Mouse (Mus musculus): ENCODE measurements at regions not wholly inside any gene's neighbourhood (a gene's known extent, or its start where the extent isn't known, plus 50 kb on each side); places are given as distances from the start of the nearest gene placed in this dataset.

GRCm38 (mm10) chr3:21638886-21639285 is 437.6 kb upstream of the Tbl1xr1 start:
- Histone ChIP-seq H3K4me2 (ENCODE audit: low read length) (no peak overlapping the region), H3K4me3 (ENCODE audit: low read depth, low read length) (no peak overlapping the region), H3K36me3 (ENCODE audit: control insufficient read depth, insufficient read depth, low read length) (no peaks in the 10 kb centered on the region), H3K4me1 (ENCODE audit: control insufficient read depth, insufficient read depth, low read length) (peaks cover 6% of the 10 kb centered on the region; the same call in 1 of the 2 replicates), H3K9ac (ENCODE audit: low read depth, low read length) (no peak overlapping the region), H3K27ac (ENCODE audit: low read length) (no peak overlapping the region; the same call in 1 of the 2 replicates), H3K9me3 (replicated peaks; ENCODE audit: control insufficient read depth, low read length, poor library complexity, severe bottlenecking) (no peaks in the 10 kb centered on the region), H3K27me3 (ENCODE audit: control insufficient read depth, insufficient read depth, low read depth, low read length) (no peaks in the 10 kb centered on the region)
- WGBS = 72% methylated on average over 5 of the region's 5 CpGs
- ATAC-seq = no peak

DNA sequence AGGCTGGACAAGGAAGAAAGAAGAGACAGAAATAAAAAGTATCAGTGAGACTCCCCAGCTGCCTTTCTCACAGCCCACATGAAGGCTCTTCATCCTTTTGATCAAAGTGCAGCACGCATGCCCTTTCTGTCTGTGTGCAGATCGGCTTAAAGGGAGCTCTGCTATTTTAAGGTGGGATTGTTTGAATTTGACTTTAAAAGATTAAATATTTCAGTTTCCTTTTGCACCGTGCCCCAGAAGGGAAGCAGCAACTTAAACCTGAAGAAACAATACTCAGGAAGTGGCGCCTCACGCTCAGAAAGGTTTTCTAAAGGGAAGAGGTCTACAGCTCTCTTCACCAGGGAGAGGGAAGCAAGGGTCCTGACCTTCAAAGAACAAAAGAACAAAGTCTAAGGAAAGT is 436.9 kb upstream of the Tbl1xr1 start:
- H3K4me1 ChIP-seq (ENCODE audit: control insufficient read depth, insufficient read depth, low read length) = 0 out of 2 replicates have a peak, but pooled peaks cover 3% of the 10 kb centered on the region
- H3K27ac ChIP-seq (ENCODE audit: low read length) = peak overlapping the region; percentile 29; the same call in 1 of the 2 replicates
- H3K4me2 ChIP-seq (ENCODE audit: low read length) = no peak overlapping the region
- H3K27me3 ChIP-seq (ENCODE audit: control insufficient read depth, insufficient read depth, low read depth, low read length) = no peaks in the 10 kb centered on the region
- H3K9me3 ChIP-seq (replicated peaks; ENCODE audit: control insufficient read depth, low read length, poor library complexity, severe bottlenecking) = no peaks in the 10 kb centered on the region
- no peak overlapping the region for H3K9ac ChIP-seq (ENCODE audit: low read depth, low read length)
- no peaks in the 10 kb centered on the region for H3K36me3 ChIP-seq (ENCODE audit: control insufficient read depth, insufficient read depth, low read length)
- no peak for ATAC-seq
- H3K4me3 ChIP-seq (ENCODE audit: low read depth, low read length) = no peak overlapping the region
- 35% methylated on average over 5 of the region's 5 CpGs for WGBS

- no peak for ATAC-seq
- Histone ChIP-seq H3K9ac (ENCODE audit: low read depth, low read length) (no peak overlapping the region), H3K4me2 (ENCODE audit: low read length) (no peak overlapping the region), H3K27me3 (ENCODE audit: control insufficient read depth, insufficient read depth, low read depth, low read length) (no peaks in the 10 kb centered on the region), H3K9me3 (replicated peaks; ENCODE audit: control insufficient read depth, low read length, poor library complexity, severe bottlenecking) (no peaks in the 10 kb centered on the region), H3K4me3 (ENCODE audit: low read depth, low read length) (no peak overlapping the region), H3K36me3 (ENCODE audit: control insufficient read depth, insufficient read depth, low read length) (no peaks in the 10 kb centered on the region), H3K4me1 (ENCODE audit: control insufficient read depth, insufficient read depth, low read length) (0 out of 2 replicates have a peak, but pooled peaks cover 3% of the 10 kb centered on the region), H3K27ac (ENCODE audit: low read length) (no peak overlapping the region)
- WGBS = 73% methylated on average over 2 of the region's 2 CpGs
Observed at GRCm38 (mm10) chr3:21644086-21644485, 432.4 kb upstream of the Tbl1xr1 start.

DNA sequence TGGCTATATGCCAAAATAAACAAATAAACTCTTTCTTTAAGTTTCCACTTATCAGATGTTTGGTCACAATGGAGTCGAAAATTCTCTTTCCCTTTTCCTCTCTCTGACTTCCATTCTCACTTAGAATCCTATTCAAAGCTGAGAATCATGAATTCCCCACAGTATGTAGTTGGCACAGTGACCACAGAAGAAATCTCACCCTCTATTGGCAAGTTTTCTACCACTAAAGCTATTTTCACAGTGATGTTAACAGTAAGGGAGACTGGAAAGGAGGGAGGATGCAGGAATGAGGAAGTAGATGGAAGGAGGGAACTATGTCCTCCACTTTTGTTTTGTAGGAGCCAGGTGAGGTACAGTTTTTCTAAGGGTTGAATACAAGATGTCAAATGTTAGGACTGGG is 431.2 kb upstream of the Tbl1xr1 start:
- no peak for ATAC-seq
- WGBS = 75% methylated on average over 1 of the region's 1 CpGs

DNA sequence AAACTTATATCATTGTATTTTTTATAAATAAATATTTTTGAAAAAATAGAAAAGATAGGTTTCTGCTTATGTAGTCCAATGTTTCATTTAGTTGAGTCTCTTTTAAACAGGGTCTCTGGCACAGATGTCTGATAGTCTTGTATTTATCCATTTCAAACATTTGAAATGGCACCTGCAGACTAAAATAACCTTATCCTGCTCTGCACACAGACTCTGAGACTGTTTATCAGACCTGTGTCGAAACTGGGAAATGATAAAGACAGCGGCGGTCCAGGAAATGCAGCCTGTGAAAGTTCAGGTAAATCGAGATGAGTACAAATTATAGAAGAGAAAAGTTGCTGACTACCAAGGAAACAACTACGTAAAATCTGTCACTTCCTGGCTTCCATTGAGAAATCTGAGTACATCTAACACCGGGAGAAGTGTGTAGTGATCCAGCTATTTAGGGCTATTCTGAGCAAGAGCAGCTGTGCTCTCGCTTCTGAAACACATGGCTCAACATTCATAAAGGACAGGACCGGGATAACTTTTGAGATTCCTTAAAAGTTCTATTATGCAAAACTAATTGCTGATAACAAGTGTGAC is 426.5 kb upstream of the Tbl1xr1 start:
- no peaks in the 10 kb centered on the region for H3K36me3 ChIP-seq (ENCODE audit: control insufficient read depth, insufficient read depth, low read length)
- ATAC-seq = no peak
- H3K9ac ChIP-seq (ENCODE audit: low read depth, low read length) = no peak overlapping the region
- WGBS = 81% methylated on average over 8 of the region's 8 CpGs
- no peak overlapping the region for H3K4me3 ChIP-seq (ENCODE audit: low read depth, low read length)
- H3K27me3 ChIP-seq (ENCODE audit: control insufficient read depth, insufficient read depth, low read depth, low read length) = no peaks in the 10 kb centered on the region
- no peaks in the 10 kb centered on the region for H3K9me3 ChIP-seq (replicated peaks; ENCODE audit: control insufficient read depth, low read length, poor library complexity, severe bottlenecking)
- no peak overlapping the region for H3K27ac ChIP-seq (ENCODE audit: low read length)
- no peaks in the 10 kb centered on the region for H3K4me1 ChIP-seq (ENCODE audit: control insufficient read depth, insufficient read depth, low read length)
- no peak overlapping the region for H3K4me2 ChIP-seq (ENCODE audit: low read length)

More for the DNA sequence above, 431.2 kb upstream of the Tbl1xr1 start:
- Histone ChIP-seq H3K4me3 (ENCODE audit: low read depth, low read length) (no peak overlapping the region), H3K27me3 (ENCODE audit: control insufficient read depth, insufficient read depth, low read depth, low read length) (no peaks in the 10 kb centered on the region), H3K4me2 (ENCODE audit: low read length) (no peak overlapping the region), H3K27ac (ENCODE audit: low read length) (no peak overlapping the region), H3K4me1 (ENCODE audit: control insufficient read depth, insufficient read depth, low read length) (no peaks in the 10 kb centered on the region), H3K9ac (ENCODE audit: low read depth, low read length) (no peak overlapping the region), H3K36me3 (ENCODE audit: control insufficient read depth, insufficient read depth, low read length) (no peaks in the 10 kb centered on the region), H3K9me3 (replicated peaks; ENCODE audit: control insufficient read depth, low read length, poor library complexity, severe bottlenecking) (no peaks in the 10 kb centered on the region)

GRCm38 (mm10) chr3:21655301-21655700 is 421.2 kb upstream of the Tbl1xr1 start:
- 89% methylated on average over 2 of the region's 2 CpGs for WGBS
- no peak overlapping the region for H3K9ac ChIP-seq (ENCODE audit: low read depth, low read length)
- H3K36me3 ChIP-seq (ENCODE audit: control insufficient read depth, insufficient read depth, low read length) = no peaks in the 10 kb centered on the region
- 0 out of 2 replicates have a peak, but pooled peaks cover 2% of the 10 kb centered on the region for H3K9me3 ChIP-seq (replicated peaks; ENCODE audit: control insufficient read depth, low read length, poor library complexity, severe bottlenecking)
- ATAC-seq = no peak
- H3K4me3 ChIP-seq (ENCODE audit: low read depth, low read length) = no peak overlapping the region
- no peaks in the 10 kb centered on the region for H3K4me1 ChIP-seq (ENCODE audit: control insufficient read depth, insufficient read depth, low read length)
- H3K4me2 ChIP-seq (ENCODE audit: low read length) = no peak overlapping the region
- H3K27ac ChIP-seq (ENCODE audit: low read length) = no peak overlapping the region
- H3K27me3 ChIP-seq (ENCODE audit: control insufficient read depth, insufficient read depth, low read depth, low read length) = no peaks in the 10 kb centered on the region

GRCm38 (mm10) chr3:21667349-21668143 is 408.9 kb upstream of the Tbl1xr1 start:
- 58% methylated on average over 5 of the region's 5 CpGs for WGBS
- ATAC-seq = 0 out of 2 replicates have a peak, but pooled peaks have one; percentile 37
- no peaks in the 10 kb centered on the region for H3K4me1 ChIP-seq (ENCODE audit: control insufficient read depth, insufficient read depth, low read length)
- H3K9ac ChIP-seq (ENCODE audit: low read depth, low read length) = no peak overlapping the region
- no peak overlapping the region for H3K4me2 ChIP-seq (ENCODE audit: low read length)
- no peaks in the 10 kb centered on the region for H3K36me3 ChIP-seq (ENCODE audit: control insufficient read depth, insufficient read depth, low read length)
- H3K9me3 ChIP-seq (replicated peaks; ENCODE audit: control insufficient read depth, low read length, poor library complexity, severe bottlenecking) = no peaks in the 10 kb centered on the region
- no peak overlapping the region for H3K27ac ChIP-seq (ENCODE audit: low read length)
- no peaks in the 10 kb centered on the region for H3K27me3 ChIP-seq (ENCODE audit: control insufficient read depth, insufficient read depth, low read depth, low read length)
- no peak overlapping the region for H3K4me3 ChIP-seq (ENCODE audit: low read depth, low read length)

DNA sequence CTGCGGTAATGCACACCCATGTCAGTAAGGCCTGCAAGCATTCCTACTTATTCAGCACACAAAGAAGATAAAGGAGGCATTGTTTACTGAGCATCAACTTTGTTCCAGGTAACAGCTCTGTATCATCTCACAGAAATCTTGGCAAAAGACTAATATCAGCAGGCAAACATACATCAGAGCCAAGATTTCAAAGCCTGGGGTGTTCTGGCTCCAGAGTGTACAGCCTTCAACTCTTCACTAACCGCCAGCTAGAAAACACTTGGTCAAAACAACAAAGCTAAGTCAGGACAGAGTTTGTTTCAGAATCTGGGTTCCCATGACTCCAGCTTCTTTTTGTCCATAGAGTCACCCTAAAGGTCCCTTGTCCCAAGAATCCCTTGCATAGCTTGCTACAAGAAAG is 404.6 kb upstream of the Tbl1xr1 start:
- no peaks in the 10 kb centered on the region for H3K27me3 ChIP-seq (ENCODE audit: control insufficient read depth, insufficient read depth, low read depth, low read length)
- H3K4me2 ChIP-seq (ENCODE audit: low read length) = no peak overlapping the region
- H3K4me1 ChIP-seq (ENCODE audit: control insufficient read depth, insufficient read depth, low read length) = no peaks in the 10 kb centered on the region
- no peak overlapping the region for H3K9ac ChIP-seq (ENCODE audit: low read depth, low read length)
- H3K36me3 ChIP-seq (ENCODE audit: control insufficient read depth, insufficient read depth, low read length) = no peaks in the 10 kb centered on the region
- no peak overlapping the region; the same call in 1 of the 2 replicates for H3K27ac ChIP-seq (ENCODE audit: low read length)
- 76% methylated on average over 2 of the region's 2 CpGs for WGBS
- no peaks in the 10 kb centered on the region for H3K9me3 ChIP-seq (replicated peaks; ENCODE audit: control insufficient read depth, low read length, poor library complexity, severe bottlenecking)
- H3K4me3 ChIP-seq (ENCODE audit: low read depth, low read length) = no peak overlapping the region
- ATAC-seq = peak; percentile 26; the same call in 1 of the 2 replicates

DNA sequence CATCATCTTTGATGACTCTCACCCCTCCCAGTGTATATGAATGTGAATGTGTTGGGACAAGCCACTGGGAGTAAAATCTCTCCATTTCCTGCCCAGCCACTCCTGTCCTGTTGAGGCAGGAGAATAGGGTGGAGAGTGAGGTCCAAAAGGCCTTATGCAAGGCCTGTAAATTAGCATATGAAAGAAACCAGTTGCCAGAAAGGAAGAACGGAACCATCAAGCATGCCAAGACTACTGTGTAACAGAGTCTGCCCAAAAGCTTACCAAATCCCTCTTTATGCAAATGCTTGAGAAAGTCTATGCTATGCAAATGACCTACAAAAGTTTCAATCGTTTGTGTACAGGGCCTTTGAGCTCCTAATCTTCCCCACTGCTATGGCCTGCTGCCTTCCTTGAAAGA is 404.0 kb upstream of the Tbl1xr1 start:
- Histone ChIP-seq H3K4me2 (ENCODE audit: low read length) (no peak overlapping the region), H3K27ac (ENCODE audit: low read length) (no peak overlapping the region; the same call in 1 of the 2 replicates), H3K27me3 (ENCODE audit: control insufficient read depth, insufficient read depth, low read depth, low read length) (no peaks in the 10 kb centered on the region), H3K4me3 (ENCODE audit: low read depth, low read length) (no peak overlapping the region), H3K9ac (ENCODE audit: low read depth, low read length) (no peak overlapping the region), H3K36me3 (ENCODE audit: control insufficient read depth, insufficient read depth, low read length) (no peaks in the 10 kb centered on the region), H3K9me3 (replicated peaks; ENCODE audit: control insufficient read depth, low read length, poor library complexity, severe bottlenecking) (no peaks in the 10 kb centered on the region), H3K4me1 (ENCODE audit: control insufficient read depth, insufficient read depth, low read length) (no peaks in the 10 kb centered on the region)
- peak; percentile 91 for ATAC-seq
- WGBS = 20% methylated on average over 2 of the region's 2 CpGs
